Mouse (Mus musculus): ENCODE measurements around the gene Zfp488.

DNA sequence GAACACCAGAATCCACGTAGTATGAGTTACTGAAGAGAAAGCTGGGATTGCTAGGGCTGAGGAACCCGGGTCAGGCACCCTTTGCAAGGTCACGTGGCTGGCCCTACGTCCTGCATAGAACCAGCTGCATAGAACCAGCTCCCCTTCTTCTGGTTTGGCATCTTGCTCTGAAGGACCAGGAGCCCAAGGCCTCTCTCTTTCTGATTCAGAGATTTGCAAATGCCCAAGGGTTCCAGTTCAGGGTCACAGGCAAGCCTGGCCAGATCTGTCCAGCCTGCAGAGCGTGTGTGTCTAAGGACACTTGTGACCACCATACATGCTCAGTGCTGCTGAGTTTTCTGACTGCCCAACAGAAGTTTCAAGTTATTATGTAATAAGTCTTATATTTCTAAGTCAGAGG lies 36.3 kb downstream of the Zfp488 start:
- TF ChIP-seq CTCF (IDR thresholded peaks at IDR 0.05; ENCODE audit: low read depth): no peak
- TF ChIP-seq EP300 (IDR thresholded peaks at IDR 0.05; ENCODE audit: low read depth): no peak
